Mouse (Mus musculus): ENCODE measurements at regions not wholly inside any gene's neighbourhood (a gene's known extent, or its start where the extent isn't known, plus 50 kb on each side); places are given as distances from the start of the nearest gene placed in this dataset.

DNA sequence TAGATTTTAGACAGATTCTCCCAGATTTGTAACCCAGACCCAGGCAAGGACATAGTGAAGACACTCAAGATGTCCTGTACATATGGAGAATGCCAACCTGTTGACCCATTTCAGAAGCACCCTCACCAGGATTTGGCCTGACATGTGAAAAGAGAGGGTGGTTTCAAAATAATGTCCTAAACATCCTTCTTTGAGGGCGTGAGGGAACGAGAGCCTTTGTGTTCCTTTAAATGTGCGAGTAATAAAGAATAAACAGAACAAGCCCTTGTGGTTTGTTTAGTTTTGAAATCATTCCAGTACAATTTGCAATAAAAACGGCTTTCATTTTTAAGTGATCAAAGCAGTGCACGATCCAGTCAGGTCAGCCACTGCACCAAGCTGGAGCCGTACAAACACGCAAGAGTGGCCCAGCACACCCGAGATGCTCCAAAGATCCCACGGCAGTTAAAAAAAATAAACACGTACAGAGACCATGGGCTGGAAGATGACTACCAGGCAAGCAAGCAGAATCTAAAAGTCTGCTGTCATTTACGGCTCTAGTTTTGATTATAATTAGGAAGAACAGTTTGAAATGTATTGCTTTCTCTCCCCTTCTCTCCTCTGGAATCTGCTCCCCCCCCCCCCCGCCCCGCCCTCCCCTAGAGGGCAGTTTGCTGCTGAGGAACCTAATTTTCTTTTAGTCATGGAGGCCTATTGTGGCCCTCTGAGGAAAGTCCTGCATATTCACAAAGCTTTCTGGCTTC is 72.4 kb upstream of the Tle4 start:
- no peak for DNase-seq (ENCODE audit: low spot score)

DNA sequence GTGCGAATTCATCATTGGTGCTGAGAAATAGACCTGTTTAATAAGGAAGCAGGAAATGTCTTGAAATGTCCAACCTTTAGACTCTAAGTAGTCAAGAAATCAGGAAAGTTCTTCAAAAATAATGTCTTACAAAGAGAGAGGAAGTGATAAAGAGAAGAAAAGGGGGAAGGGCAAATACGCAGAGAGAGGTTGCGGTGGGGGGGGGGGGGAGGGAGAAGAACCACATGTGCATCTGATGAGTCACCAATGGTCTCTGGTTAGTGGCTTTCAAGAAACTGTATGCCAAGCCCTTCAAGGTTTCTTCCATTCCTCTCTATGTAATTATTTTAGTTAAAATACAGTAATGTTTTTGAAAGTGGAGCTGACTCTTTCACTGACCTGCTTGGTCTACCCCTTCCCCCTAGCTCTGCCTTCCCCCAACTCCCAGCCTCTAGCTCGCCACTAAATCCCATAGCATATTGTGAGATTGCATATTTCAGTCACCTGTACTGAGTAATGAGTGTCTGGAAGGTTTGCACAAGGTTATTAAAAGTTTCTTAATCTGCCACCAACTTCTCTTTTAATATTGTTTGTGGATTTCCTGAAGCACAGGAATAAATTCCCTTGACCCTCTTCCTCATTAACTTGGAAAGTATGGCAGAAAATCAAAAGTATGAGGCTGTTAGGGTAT is 70.8 kb upstream of the Tle4 start:
- DNase-seq (ENCODE audit: low spot score), result no peak

- DNase-seq (ENCODE audit: low spot score), result no peak
Measured at GRCm38 (mm10) chr19:14664682-14665417, 67.0 kb upstream of the Tle4 start.

GRCm38 (mm10) chr19:14664096-14664586 is 66.3 kb upstream of the Tle4 start:
- no peak for DNase-seq (ENCODE audit: low spot score)

DNA sequence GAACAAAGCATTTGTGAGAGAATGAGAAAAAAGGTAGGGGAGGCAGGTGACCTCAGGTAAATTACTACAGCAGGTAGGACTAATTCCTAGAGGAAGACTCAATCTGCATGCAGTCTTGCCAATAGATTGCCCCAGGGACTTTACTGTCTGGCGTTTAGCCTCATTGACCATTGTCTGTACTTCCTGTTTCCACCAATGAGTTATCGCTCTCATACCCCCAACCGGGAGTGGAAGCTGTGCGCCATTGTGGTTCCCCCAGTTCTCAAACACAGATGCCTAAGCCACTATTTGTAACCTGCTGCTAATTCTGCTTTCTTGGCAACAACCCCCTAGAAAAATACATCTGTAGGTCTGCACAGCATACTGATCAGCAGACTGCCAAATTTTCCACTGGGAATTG is 65.5 kb upstream of the Tle4 start:
- no peak for DNase-seq (ENCODE audit: low spot score)

GRCm38 (mm10) chr19:14659725-14660124 is 61.9 kb upstream of the Tle4 start:
- no peak for DNase-seq (ENCODE audit: low spot score)

DNA sequence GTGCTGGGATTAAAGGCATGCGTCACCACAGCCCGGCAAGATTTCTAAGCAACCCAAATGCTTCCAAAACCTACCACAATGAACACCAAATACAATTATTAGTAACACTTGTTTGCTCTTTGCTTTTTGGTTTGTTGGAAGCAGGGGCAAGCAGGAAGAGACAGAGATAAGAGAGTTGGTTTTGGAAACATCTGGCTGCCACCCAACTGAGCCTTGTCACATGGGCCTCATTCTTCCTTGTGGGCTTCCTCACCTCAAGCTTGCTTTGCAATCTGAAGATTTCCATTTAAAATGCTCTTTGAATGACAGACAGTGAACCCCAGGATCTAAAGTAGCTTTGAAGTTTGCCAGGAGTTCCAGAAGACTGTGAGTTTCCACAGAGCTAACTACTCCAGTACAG is 60.6 kb upstream of the Tle4 start:
- no peak for DNase-seq (ENCODE audit: low spot score)

DNA sequence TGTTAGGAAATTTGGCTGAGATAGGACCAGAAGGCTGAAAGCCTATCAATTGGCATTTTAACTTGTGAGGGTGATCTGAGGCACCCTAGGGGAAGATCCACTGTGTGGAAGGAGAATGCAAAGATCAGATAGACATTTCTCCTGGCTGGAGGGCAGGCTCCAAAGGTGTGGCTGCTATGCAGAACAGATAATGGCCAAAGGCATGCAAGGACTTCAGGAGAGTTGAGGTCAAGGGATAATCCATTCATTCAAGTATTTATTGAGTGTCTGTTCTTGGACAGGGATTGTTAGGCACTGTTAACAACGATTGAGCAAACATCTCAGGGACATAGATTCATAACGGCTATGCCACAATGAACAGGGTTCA is 58.2 kb upstream of the Tle4 start:
- DNase-seq (ENCODE audit: low spot score), result no peak

GRCm38 (mm10) chr19:14655302-14656021 is 57.6 kb upstream of the Tle4 start:
- no peak for DNase-seq (ENCODE audit: low spot score)

Data from layer of hippocampus, adult 11-12 months (tissue).